Mouse (Mus musculus): ENCODE measurements around the gene Clec2e.

GRCm38 (mm10) chr6:129051731-129052130 lies 49.0 kb downstream of the Clec2e start:
- TF ChIP-seq CHD2 (IDR thresholded peaks at IDR 0.05; ENCODE audit: low read depth, low read length) (no peak), HCFC1 (IDR thresholded peaks at IDR 0.05; ENCODE audit: borderline replicate concordance, insufficient read depth, low read length) (no peak)

All from ES-E14 (cell line).